Mouse (Mus musculus): Measurements from ENCODE around the gene Ets2.

Gene Ets2

DNA sequence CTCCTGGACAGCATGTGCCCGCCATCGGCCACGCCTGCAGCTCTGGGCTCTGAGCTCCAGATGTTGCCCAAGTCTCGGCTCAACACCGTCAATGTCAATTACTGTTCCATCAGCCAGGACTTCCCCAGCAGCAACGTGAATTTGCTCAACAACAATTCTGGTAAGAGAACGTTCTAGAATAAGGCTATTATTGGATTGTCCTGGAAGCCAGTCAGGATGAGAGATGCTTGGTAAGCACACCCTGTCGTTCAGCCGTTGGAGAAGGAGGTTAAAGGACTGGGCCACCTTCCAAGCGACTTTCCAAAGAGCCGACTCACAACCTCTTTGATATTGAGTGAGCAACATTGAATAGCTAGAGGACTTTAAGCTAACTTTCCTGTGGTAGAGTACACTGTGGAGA lies 13.2 kb downstream of the Ets2 start:
- POLR2A ChIA-PET = interaction anchor here in 1 of 4 experiments (0.6 to 0.8 kb wide), 2 partner anchors 14 to 17 kb away, joined by 3 read pairs; no protein-coding TSS in a partner anchor
- CTCF ChIA-PET = interaction anchor here in 1 of 4 experiments (0.5 to 2.2 kb wide), 2 partner anchors 13 to 197 kb away, joined by 3 to 4 read pairs; partner anchors contain the start of gene Ets2

DNA sequence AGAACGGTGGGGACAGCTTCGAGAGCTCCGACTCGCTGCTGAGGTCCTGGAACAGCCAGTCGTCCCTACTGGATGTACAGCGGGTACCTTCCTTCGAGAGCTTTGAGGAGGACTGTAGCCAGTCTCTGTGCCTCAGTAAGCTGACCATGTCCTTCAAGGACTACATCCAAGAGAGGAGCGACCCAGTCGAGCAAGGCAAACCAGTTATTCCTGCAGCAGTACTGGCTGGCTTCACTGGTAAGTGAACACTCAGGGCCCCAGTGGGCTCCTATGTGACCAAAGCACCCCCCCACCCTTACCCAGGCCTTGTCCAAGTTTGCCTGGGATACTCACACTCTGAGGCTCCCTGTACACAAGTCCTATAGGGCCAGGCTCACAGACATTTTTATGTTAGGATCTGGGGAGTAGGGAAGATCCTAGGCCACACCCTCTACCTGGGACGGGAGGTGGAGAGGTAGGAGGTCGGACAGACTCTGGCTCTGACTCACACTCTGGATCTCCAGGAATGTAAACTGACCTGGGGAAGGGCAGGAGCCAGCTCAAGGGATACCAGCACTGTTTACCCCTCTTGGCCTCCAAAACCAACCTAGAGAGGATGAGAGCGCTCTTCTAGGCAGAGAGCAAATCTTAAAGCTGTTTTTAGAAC lies 14.3 kb downstream of the Ets2 start:
- CTCF ChIA-PET = interaction anchor here in 1 of 4 experiments (2.2 kb wide), 1 partner anchor 14 kb away, joined by 4 read pairs; the partner anchor contains the start of gene Ets2

GRCm38 (mm10) chr16:95717631-95718030 lies 15.8 kb downstream of the Ets2 start:
- CTCF ChIA-PET = no interaction called here
- POLR2A ChIA-PET = interaction anchor here in 2 of 4 experiments (0.6 to 1.4 kb wide), 4 partner anchors 10 to 380 kb away, joined by 3 to 7 read pairs (median 4); no protein-coding TSS in a partner anchor

More for the DNA sequence above, 14.3 kb downstream of the Ets2 start:
- POLR2A ChIA-PET = interaction anchor here in 2 of 4 experiments (0.7 to 0.8 kb wide), 3 partner anchors 10 to 15 kb away, joined by 3 read pairs; partner anchors contain the start of gene Ets2 (in 1 of the 2)

GRCm38 (mm10) chr16:95718119-95718518 lies 16.2 kb downstream of the Ets2 start:
- POLR2A ChIA-PET = interaction anchor here in 2 of 4 experiments (0.6 to 1.4 kb wide), 4 partner anchors 10 to 380 kb away, joined by 3 to 7 read pairs (median 4); no protein-coding TSS in a partner anchor
- CTCF ChIA-PET = interaction anchor here in 1 of 4 experiments (0.5 kb wide), 1 partner anchor 59 kb away, joined by 3 read pairs; no protein-coding TSS in a partner anchor

GRCm38 (mm10) chr16:95720532-95720931 lies 18.7 kb downstream of the Ets2 start:
- POLR2A ChIA-PET = interaction anchor here in 2 of 4 experiments (0.5 to 1.6 kb wide), 3 partner anchors 11 to 52 kb away, joined by 3 to 7 read pairs (median 4); no protein-coding TSS in a partner anchor
- CTCF ChIA-PET = no interaction called here

GRCm38 (mm10) chr16:95724251-95724650 lies 22.4 kb downstream of the Ets2 start:
- POLR2A ChIA-PET = interaction anchor here in 1 of 4 experiments (2.2 kb wide), 1 partner anchor 12 kb away, joined by 7 read pairs; no protein-coding TSS in a partner anchor
- CTCF ChIA-PET = no interaction called here

- POLR2A ChIA-PET = interaction anchor here in 1 of 4 experiments (0.5 to 2.2 kb wide), 2 partner anchors 11 to 16 kb away, joined by 3 to 7 read pairs; no protein-coding TSS in a partner anchor
- CTCF ChIA-PET = interaction anchor here in 1 of 4 experiments (0.9 kb wide), 1 partner anchor 45 kb away, joined by 3 read pairs; no protein-coding TSS in a partner anchor
These were observed 22.9 kb downstream of the Ets2 start for GRCm38 (mm10) chr16:95724776-95725175.

DNA sequence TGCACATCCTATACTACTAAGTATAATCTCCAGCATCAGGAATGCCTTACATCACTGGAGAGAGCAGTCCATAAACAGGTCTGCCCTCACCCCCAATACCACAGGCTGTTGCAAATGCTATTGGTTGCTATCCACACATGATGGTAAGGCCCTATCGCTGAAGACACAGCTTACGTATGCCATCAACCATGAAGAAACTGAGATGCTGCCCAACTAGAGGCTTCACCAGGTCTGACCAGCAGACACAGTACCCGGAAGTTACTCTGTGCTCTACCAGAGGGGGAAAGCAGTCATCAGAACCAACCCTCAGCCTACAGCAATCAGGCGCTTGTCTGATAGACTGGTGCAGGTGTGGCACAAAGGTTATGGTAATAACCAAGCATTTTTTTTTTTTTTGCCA lies 24.9 kb downstream of the Ets2 start:
- ChIA-PET POLR2A (interaction anchor here in 2 of 4 experiments (0.5 to 0.7 kb wide), 2 partner anchors 27 to 30 kb away, joined by 3 to 6 read pairs; no protein-coding TSS in a partner anchor), CTCF (no interaction called here)

DNA sequence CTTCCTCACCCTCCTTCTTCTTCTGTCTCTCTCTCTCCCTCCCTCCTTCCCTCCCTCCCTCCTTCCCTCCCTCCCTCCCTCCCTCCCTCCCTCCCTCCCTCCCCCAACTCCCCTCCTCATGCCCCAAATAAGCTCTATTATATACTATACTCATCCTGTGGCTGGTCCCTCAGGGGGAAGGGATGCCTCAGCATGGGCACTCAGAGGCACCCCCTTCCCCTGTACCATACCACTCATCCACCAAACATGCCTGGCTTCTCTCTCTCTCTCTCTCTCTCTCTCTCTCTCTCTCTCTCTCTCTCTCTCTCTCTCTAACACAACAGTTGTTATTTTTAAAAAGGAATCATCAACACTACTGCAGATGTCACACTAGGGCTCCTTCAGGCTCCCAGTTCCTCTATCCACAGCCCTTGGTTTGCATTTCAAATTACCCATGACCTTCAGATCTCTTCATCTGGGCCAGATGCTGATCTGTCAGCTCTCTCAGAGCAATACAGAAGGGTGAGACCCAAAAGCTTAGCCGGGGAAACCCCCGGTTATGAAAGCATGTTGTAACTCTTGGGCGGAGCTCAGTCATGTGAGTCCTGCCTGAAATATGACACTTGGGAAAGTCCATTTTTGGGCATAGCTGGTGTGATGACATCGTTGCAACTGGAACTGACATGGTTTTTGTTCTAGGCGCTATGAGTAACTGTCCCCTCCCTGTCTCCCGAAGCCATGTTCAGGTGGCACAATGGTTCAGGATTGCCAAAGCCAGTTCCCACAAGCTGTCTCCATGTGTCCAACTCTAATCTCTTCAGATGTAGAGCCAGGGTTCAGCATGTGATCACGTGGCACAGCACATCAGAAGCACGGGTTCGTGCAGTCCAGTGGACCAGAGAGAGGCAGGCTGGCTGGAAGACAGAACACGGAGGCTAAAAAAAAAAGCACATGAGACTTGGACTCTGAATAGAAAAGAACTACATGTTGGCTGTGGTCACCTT lies 26.9 kb downstream of the Ets2 start:
- ChIA-PET POLR2A (interaction anchor here in 2 of 4 experiments (0.6 to 1.7 kb wide), 6 partner anchors 10 to 201 kb away, joined by 3 to 6 read pairs (median 4); no protein-coding TSS in a partner anchor), CTCF (interaction anchor here in 2 of 4 experiments (0.6 to 0.8 kb wide), 2 partner anchors 27 to 73 kb away, joined by 3 to 4 read pairs; partner anchors contain the start of gene Ets2 (in 1 of the 2))

DNA sequence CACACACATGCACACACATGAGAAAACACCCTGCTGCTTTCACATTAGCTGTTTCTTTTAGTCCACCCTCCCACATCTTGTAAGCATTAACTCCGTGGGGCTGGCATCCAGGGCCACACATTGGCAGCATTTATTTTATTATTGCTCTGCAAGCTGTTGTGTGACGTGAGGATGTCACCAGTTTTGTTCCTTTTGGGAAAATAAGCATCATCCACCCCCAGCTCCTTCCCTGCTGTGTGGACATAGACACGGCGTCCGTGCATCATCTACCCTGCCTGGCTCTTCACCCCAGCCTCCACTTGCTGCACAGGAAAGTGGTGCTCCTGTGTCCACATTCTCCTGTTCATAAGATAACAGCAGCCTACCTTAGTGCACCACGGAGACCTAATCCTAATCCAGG lies 27.9 kb downstream of the Ets2 start:
- CTCF ChIA-PET = interaction anchor here in 1 of 4 experiments (0.8 kb wide), 1 partner anchor 28 kb away, joined by 3 read pairs; the partner anchor contains the start of gene Ets2
- POLR2A ChIA-PET = interaction anchor here in 2 of 4 experiments (0.6 to 1.7 kb wide), 5 partner anchors 10 to 429 kb away, joined by 3 to 6 read pairs (median 5); no protein-coding TSS in a partner anchor

GRCm38 (mm10) chr16:95734785-95735184 lies 32.9 kb downstream of the Ets2 start:
- POLR2A ChIA-PET = interaction anchor here in 1 of 4 experiments (2.5 kb wide), 1 partner anchor 33 kb away, joined by 10 read pairs; no protein-coding TSS in a partner anchor
- CTCF ChIA-PET = interaction anchor here in 1 of 4 experiments (0.6 kb wide), 1 partner anchor 348 kb away, joined by 5 read pairs; no protein-coding TSS in a partner anchor

DNA sequence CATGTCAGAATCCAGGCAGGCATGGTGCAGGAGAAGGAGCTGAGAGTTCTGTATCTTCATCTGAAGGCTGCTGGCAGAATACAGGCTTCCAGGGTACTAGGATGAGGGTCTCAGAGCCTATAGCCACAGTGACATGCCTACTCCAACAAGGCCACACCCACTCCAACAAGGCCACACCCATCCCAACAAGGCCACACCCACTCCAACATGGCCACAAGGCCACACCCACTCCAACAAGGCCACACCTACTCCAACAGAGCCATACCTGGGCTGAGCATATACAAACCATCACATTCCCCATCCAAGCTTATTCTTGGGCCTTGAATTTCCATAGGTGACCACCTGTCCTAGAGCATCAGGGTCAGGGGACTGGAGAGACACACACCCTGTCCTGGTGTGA lies 34.2 kb downstream of the Ets2 start:
- ChIA-PET POLR2A (interaction anchor here in 2 of 4 experiments (0.7 to 2.5 kb wide), 6 partner anchors 11 to 49 kb away, joined by 3 to 10 read pairs (median 6); no protein-coding TSS in a partner anchor), CTCF (no interaction called here)

GRCm38 (mm10) chr16:95736470-95736869 lies 34.6 kb downstream of the Ets2 start:
- ChIA-PET CTCF (no interaction called here), POLR2A (interaction anchor here in 2 of 4 experiments (0.7 to 2.5 kb wide), 7 partner anchors 11 to 50 kb away, joined by 3 to 10 read pairs (median 5); no protein-coding TSS in a partner anchor)

GRCm38 (mm10) chr16:95739522-95739921 lies 37.6 kb downstream of the Ets2 start:
- ChIA-PET POLR2A (interaction anchor here in 1 of 4 experiments (0.8 to 1.0 kb wide), 2 partner anchors 10 to 85 kb away, joined by 3 to 6 read pairs; no protein-coding TSS in a partner anchor), CTCF (no interaction called here)

- CTCF ChIA-PET = no interaction called here
These were observed 39.5 kb downstream of the Ets2 start for GRCm38 (mm10) chr16:95741358-95741757.

GRCm38 (mm10) chr16:95741915-95742739 lies 40.3 kb downstream of the Ets2 start:
- ChIA-PET CTCF (no interaction called here), POLR2A (interaction anchor here in 3 of 4 experiments (0.5 to 2.8 kb wide), 11 partner anchors 13 to 87 kb away, joined by 3 to 12 read pairs (median 4); no protein-coding TSS in a partner anchor)

More at GRCm38 (mm10) chr16:95741358-95741757, 39.5 kb downstream of the Ets2 start:
- POLR2A ChIA-PET = interaction anchor here in 3 of 4 experiments (0.9 to 2.8 kb wide), 7 partner anchors 14 to 28 kb away, joined by 3 to 12 read pairs (median 4); no protein-coding TSS in a partner anchor

- CTCF ChIA-PET = interaction anchor here in 1 of 4 experiments (0.7 kb wide), 1 partner anchor 1497 kb away, joined by 3 read pairs; no protein-coding TSS in a partner anchor
- POLR2A ChIA-PET = interaction anchor here in 3 of 4 experiments (0.7 to 2.8 kb wide), 6 partner anchors 11 to 88 kb away, joined by 3 to 12 read pairs (median 4); no protein-coding TSS in a partner anchor
These were observed 40.8 kb downstream of the Ets2 start for GRCm38 (mm10) chr16:95742740-95743030.

Data from embryonic stem cell, embryonic (primary cell).